Mouse (Mus musculus) left cerebral cortex, postnatal 10 days (tissue): ENCODE results near the gene Nectin4. TPM values are rescaled to one million over a fixed set of nuclear protein-coding genes. Genes with fewer than 3 reads are reported as not detected.

Experiments
- DNase-seq, 2 experiments: peaks; one replicate each; pipeline ENCODE4 v3.0.0; 2021 to 2022; ENCODE audit warnings: low spot score in 2 of 2, mixed read lengths in 1 of 2; ENCODE audit errors: extremely low spot score in 1 of 2
- intact Hi-C: fragments of 180-260 bp; cut with DNase I; formaldehyde crosslinking; loops from one replicate; pipeline ENCODE4 v1.15.1; 2025
- total RNA-seq, 2 experiments: library from RNA; stranded (reverse); gene quantifications; 2 replicates each; pipeline ENCODE4 v1.2.3; 2021

Gene Nectin4
- total RNA-seq, 2 experiments from 2014 or later: 1.4 TPM

GRCm38 (mm10) chr1:171349210-171349609, 20.7 kb upstream of the Nectin4 start:
- no peak for DNase-seq
- intact Hi-C loops: no loop called here

DNA sequence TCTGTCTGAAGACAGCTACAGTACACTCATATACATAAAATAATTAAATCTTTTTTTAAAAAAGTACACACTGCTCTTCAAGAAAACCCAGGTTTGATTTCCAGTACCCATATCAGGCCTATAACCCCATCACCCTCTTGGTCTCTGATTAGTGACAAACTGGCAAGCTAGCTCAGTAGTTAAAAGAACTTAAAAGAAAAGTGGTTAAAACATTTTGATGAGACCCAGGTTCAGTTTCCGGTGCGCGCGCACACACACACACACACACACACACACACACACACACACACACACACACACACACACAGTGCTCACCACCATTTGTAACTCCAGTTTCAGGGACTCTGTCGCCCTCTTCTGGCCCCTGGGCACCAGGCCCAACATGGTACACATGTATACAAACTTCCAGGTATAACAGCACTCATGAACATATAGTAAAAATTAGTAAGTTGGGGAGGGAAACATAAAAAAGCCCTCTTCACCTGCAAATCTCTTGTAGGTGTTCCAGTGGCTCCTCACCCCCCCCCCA, 14.0 kb upstream of the Nectin4 start:
- intact Hi-C loops: loop anchor here (5.0 kb wide), 1 partner anchor 34 kb away; no protein-coding TSS in a partner anchor
- DNase-seq: no peak

- DNase-seq: no peak
- intact Hi-C loops: loop anchor here (5.0 kb wide), 1 partner anchor 35 kb away; no protein-coding TSS in a partner anchor
Observed at GRCm38 (mm10) chr1:171356814-171357213, 13.1 kb upstream of the Nectin4 start.

DNA sequence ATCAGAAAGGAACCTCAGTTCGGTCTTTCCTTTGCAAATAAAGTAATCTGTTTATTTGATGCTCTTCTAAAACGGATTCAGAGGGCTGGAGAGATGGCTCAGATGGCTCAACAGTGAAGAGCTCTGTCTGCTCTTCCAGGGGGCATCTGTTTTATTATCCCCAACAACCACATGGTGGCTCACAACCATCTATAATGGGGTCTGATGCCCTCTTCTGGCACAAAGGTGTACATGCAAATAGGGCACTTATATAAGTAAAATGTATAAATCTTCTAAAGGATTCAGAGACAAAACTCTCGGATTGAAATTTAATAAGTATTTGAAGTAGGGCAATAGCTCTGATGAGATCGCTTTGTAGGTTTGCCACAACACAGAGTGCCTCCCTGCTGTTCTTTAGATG, 11.5 kb upstream of the Nectin4 start:
- DNase-seq: no peak
- intact Hi-C loops: loop anchor here (5.0 kb wide), 1 partner anchor 36 kb away; no protein-coding TSS in a partner anchor

DNA sequence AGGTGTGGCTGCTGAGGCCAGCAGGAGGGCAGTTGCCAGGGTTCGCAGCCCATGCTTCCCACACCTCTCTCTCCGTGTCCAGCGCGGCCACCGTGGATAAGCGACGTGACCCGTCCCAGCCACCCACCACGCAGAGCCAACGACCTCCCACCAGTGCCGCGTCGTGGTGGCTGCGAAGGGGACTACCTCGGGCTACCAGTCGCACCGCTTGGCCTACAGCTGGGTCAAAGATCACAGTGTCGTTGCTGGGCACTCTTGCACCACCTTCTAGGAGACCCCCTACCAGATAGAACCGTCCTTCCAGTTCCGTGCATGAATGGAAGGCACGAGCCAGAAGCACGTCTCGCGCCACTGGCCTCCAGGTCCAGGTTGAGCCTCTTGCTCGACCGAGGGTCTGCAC, 9.6 kb upstream of the Nectin4 start:
- DNase-seq: peak in 1 of 2 experiments; percentile 72
- intact Hi-C loops: loop anchor here (5.0 to 10.0 kb wide), 3 partner anchors 52 to 205 kb away; partner anchors contain the start of gene Usf1

DNA sequence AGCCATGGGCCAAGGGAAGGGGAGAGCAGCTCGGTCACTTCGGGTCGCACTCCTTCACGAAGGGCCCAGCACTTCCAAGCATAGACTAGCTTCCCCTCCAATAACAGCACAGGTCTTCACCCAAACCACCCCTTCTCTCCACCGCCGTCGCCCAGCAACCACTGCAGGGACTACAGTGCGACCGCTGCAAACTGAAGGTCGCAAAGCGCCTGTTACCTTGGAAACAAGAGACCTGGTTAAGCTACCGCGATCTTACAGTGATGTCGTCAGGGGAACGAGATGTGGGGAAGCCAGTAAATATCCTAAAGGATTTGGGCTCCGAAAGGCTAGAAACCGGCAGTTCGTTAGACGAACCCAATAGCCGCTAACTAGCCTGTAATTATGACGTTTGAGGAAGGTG, 9.2 kb upstream of the Nectin4 start, which contains the start of gene Klhdc9:
Gene Klhdc9, minus strand, starts transcription at position 143 of the 400 bp plus-strand sequence.
- intact Hi-C loops: loop anchor here (1.0 to 10.0 kb wide), 4 partner anchors 52 to 204 kb away; partner anchors contain the start of gene Usf1
- DNase-seq: peak; percentile 96

DNA sequence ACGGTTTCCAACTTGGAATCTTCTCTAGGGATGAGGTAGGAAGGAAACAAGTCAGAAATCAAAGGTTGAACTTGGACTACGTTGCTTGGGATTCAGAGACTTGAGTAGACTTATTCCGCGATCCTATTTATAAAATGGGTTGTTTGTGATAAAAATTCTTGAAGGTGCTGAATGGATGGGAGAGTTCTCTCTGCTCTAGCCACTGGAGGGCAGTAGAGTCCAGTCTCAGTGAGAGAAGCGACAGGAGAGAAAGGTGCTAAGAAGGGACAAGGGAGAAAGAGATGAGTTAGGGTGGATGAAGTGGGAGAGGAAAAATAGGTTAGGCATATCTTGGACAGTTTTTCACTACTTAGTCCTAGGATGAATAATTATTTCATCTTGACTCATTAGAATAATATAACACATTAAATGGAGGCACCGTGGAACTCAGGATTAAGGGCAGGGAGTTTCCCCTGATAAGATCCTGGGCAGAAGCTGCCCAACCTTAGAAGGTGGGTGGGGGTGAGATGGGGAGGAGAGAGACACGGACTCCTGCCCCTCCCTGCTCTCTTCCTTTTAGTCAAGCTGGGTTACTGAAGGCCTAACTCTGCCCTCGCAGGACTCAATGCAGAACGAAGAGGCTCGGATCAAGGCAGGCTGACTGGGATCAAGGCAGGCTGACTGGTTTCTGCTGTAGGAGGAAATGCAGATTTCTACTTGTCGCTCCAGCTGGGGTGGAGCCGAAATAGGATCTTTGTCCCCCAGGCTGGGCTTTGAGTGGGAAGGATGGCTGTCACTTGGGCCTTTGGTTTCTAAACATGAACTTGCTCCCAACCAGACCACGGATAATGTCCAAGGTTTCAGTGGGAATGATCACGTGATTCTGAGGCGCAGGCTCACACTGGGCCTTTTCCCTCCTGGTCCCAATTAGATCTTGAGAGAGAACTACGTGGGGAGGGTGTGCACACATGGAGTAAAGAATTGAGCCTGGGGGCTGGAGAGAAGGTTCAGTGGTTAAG, 8.5 kb upstream of the Nectin4 start:
- peak; percentile 68 to 78 for DNase-seq
- intact Hi-C loops: loop anchor here (1.0 to 10.0 kb wide), 4 partner anchors 51 to 203 kb away; partner anchors contain the start of gene Usf1

- intact Hi-C loops: loop anchor here (10.0 kb wide), 1 partner anchor 199 kb away; no protein-coding TSS in a partner anchor
- DNase-seq: no peak
Observed at GRCm38 (mm10) chr1:171365934-171366333, 4.0 kb upstream of the Nectin4 start.

DNA sequence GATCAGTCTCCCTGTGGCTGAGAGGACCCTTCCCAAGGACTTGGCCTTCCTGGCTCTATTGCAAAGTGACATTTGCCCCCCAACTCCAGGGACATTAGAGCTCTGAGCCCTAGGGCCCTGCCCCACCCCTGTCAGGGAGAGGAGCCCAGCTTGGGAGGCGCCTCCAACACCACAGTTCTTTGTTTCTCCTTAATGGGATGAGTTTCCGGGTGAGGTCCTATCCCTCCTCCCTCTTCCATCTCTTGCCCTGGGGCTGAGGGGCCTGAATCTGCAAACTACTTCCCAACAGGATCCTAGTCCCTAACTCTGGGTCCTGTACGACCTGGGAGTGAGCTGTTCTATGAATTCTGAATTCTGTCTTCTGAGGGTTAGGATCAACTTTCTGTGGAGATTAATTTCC, 3.0 kb downstream of the Nectin4 start:
- DNase-seq: no peak
- intact Hi-C loops: no loop called here

GRCm38 (mm10) chr1:171373946-171374345, 4.0 kb downstream of the Nectin4 start:
- no peak for DNase-seq
- intact Hi-C loops: no loop called here

- DNase-seq: no peak
- intact Hi-C loops: no loop called here
Observed at GRCm38 (mm10) chr1:171375646-171376097, 5.8 kb downstream of the Nectin4 start.

DNA sequence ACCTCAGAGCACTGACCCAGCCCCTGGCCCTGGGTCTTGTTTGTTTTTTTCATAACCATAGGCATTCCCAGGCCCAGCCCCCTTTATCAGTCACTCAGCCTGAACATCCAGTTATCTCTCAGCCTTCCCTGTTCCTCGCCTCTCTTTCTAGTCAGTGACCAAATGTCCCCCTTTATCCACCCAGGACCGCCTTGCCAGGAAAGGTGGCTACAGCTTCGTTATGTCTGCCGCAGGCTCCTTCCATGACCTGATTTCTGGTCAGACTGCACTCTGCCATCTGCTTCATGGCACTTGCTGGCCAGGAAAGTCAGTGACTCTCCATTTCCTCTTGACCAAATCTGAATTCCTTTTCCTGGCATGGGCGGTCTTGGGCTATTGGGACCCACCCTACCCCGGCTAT, 8.4 kb downstream of the Nectin4 start:
- intact Hi-C loops: no loop called here
- DNase-seq: no peak

DNA sequence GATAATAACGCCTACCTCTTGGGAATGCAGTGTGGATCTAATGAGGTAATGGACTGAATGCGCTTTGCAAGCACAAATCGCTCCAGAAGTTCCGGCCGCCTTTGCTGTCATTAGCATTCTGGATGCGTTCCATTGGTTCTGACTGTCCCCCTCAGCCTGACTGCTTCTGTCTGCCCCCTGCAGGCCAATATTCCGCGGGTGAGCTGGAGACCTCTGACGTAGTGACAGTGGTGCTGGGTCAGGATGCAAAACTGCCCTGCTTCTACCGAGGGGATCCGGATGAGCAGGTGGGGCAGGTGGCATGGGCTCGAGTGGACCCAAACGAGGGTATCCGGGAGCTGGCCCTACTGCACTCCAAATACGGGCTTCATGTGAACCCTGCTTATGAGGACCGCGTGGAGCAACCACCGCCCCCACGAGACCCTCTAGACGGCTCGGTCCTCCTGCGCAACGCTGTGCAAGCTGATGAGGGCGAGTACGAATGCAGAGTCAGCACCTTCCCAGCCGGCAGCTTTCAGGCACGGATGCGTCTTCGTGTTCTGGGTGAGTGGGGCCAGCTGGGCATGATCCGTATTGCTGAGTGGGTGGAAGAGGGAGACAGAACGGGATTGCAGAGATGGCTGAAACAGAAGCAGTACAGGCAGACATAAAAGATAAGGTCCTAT, 10.2 kb downstream of the Nectin4 start:
- peak; percentile 78 to 89 for DNase-seq
- intact Hi-C loops: no loop called here

- intact Hi-C loops: no loop called here
- DNase-seq: no peak
Observed at GRCm38 (mm10) chr1:171382096-171382620, 12.3 kb downstream of the Nectin4 start.

- intact Hi-C loops: no loop called here
- no peak for DNase-seq
Observed at GRCm38 (mm10) chr1:171384361-171384760, 14.5 kb downstream of the Nectin4 start.

DNA sequence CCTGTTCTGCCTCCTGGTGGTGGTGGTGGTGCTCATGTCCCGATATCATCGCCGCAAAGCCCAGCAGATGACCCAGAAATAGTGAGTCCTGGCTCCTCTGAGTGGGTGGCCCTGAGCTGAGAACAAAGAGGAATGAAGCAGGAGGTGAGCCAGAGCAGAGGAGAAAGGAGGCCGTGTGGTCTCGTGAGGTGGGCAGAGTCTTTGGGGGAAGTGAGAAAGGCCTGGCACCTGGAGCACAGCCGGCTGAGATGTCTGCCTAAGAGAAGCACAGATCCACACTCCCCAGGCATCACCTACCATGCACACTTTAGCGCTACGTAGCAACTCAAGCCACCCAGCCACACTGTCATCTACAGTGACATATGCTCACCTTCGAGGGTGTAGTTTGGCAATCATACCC, 15.3 kb downstream of the Nectin4 start:
- intact Hi-C loops: no loop called here
- DNase-seq: no peak

DNA sequence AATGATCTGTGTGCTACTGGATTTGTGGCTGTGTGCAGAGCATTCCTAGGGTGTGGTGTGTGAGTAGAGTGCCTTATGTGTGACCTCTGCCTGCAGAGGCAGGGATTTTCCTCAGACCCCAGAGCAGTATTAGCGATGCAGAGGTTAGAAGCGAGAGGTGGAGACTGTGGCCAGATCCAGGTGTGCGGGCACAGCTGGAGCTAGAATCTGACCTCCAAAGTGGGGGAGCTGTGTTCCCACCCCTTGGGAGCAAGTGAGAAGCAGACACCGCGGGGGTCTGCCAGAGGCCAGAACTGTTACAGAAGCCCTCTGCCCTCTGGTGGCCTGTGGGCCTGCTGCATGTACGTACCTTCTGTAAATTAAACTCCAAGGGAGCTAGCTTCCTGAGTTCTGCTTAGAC, 17.2 kb downstream of the Nectin4 start:
- intact Hi-C loops: no loop called here
- peak in 1 of 2 experiments; percentile 63 for DNase-seq

GRCm38 (mm10) chr1:171388376-171389102, 18.6 kb downstream of the Nectin4 start, which contains the start of gene Arhgap30:
Arhgap30 (plus strand) TSS chr1:171388954.
- intact Hi-C loops: no loop called here
- DNase-seq: peak; percentile 32 to 56
